9 mouse cellular contexts compared by ENCODE assay signal in the genomic region with DNA sequence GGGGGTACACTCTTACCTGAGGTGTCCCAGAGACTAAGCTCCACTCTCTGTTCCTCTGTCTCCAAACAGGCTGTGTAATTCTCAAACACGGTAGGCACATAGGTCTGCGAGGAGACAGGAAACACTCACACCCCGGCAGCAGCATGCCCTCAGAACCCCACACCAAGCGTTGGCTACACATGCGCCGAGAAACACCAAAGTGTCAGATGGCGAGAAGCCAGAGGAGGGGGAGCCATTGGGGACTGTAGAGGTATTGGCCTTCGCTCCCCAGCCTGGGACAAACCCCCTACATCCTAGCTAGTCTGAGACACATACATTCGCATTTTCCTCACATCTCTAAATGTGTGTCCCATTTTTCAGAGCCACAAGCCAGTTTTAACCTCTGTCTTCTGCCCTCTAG. TPM values are rescaled to one million over a fixed set of nuclear protein-coding genes. Genes with fewer than 3 reads are reported as not detected.
DNase-seq lines count a peak whose midpoint lies in the region; ATAC-seq and TF ChIP-seq lines count a peak whose summit lies in the region.
"Had no signal": no experiment of that assay in that cellular context is flagged by ENCODE, and none has a peak within 500 bp of the region (broad histone marks: within the 10 kb centered on the region; RNA-seq: fewer than 3 reads in every experiment).

No protein-coding gene starts in this region.

- intact Hi-C loops in left cerebral cortex, adult 2 months (cut with DNase I): loop anchor here (2.0 kb wide), 1 partner anchor 22 kb away; no protein-coding TSS in a partner anchor
- intact Hi-C loops in left cerebral cortex, postnatal 25 days (cut with DNase I): loop anchor here (2.0 kb wide), 2 partner anchors 14 to 22 kb away; no protein-coding TSS in a partner anchor

- H3K36me3 ChIP-seq in forebrain, embryonic 16.5 days (ENCODE audit: control insufficient read depth, insufficient read depth): no peaks in the 10 kb centered on the region
- no peaks in the 10 kb centered on the region for H3K36me3 ChIP-seq in limb, embryonic 13.5 days
- no peaks in the 10 kb centered on the region for H3K36me3 ChIP-seq in neural tube, embryonic 14.5 days (ENCODE audit: control insufficient read depth, insufficient read depth, low read length)

- no peak for TF ChIP-seq CTCF in left cerebral cortex, adult 2 months (IDR thresholded peaks at IDR 0.05)
- no peak for TF ChIP-seq CTCF in bone marrow, adult 2 months (IDR thresholded peaks at IDR 0.05; ENCODE audit: control insufficient read depth, insufficient read depth, low read length)

- 3% methylated on average over 9 of the region's 9 CpGs for WGBS in bone marrow, adult 2 months
- WGBS in forebrain, embryonic 16.5 days: 1% methylated on average over 9 of the region's 9 CpGs
- WGBS in limb, embryonic 13.5 days: 2% methylated on average over 9 of the region's 9 CpGs
- 1% methylated on average over 9 of the region's 9 CpGs for WGBS in neural tube, embryonic 14.5 days

- no peaks in the 10 kb centered on the region for H3K9me3 ChIP-seq in forebrain, embryonic 16.5 days (ENCODE audit: control insufficient read depth, low read length)
- no peaks in the 10 kb centered on the region for H3K9me3 ChIP-seq in limb, embryonic 13.5 days
- no peaks in the 10 kb centered on the region for H3K9me3 ChIP-seq in neural tube, embryonic 14.5 days (ENCODE audit: control insufficient read depth, low read length)

- H3K9ac ChIP-seq in forebrain, embryonic 16.5 days (replicated peaks; ENCODE audit: low read depth, low read length): peak overlapping the region; percentile 53
- H3K9ac ChIP-seq in limb, embryonic 13.5 days: no peak overlapping the region
- H3K9ac ChIP-seq in neural tube, embryonic 14.5 days (replicated peaks; ENCODE audit: low read depth, low read length): peak overlapping the region; percentile 58

- H3K4me2 ChIP-seq in forebrain, embryonic 16.5 days (ENCODE audit: low read length): peak overlapping the region; percentile 91
- H3K4me2 ChIP-seq in limb, embryonic 13.5 days (replicated peaks): peak overlapping the region; percentile 72
- peak overlapping the region; percentile 97 for H3K4me2 ChIP-seq in neural tube, embryonic 14.5 days (ENCODE audit: low read depth, low read length)

- peak overlapping the region; percentile 81 for H3K4me3 ChIP-seq in left cerebral cortex, adult 2 months
- H3K4me3 ChIP-seq in bone marrow, adult 2 months (replicated peaks; ENCODE audit: control insufficient read depth, low read depth, low read length): peak overlapping the region; percentile 92
- H3K4me3 ChIP-seq in forebrain, embryonic 16.5 days (replicated peaks; ENCODE audit: low read length): peak overlapping the region; percentile 54
- peak overlapping the region; percentile 41 for H3K4me3 ChIP-seq in limb, embryonic 13.5 days
- peak overlapping the region; percentile 40 for H3K4me3 ChIP-seq in neural tube, embryonic 14.5 days (ENCODE audit: low read depth, low read length)

- H3K4me1 ChIP-seq in bone marrow, adult 2 months (ENCODE audit: control insufficient read depth, insufficient read depth, low read length): peaks cover 3% of the 10 kb centered on the region; the same call in 1 of the 2 replicates
- H3K4me1 ChIP-seq in forebrain, embryonic 16.5 days (replicated peaks; ENCODE audit: control insufficient read depth, insufficient read depth, low read length): peaks cover 35% of the 10 kb centered on the region
- H3K4me1 ChIP-seq in limb, embryonic 13.5 days: peaks cover 36% of the 10 kb centered on the region
- peaks cover 21% of the 10 kb centered on the region; the same call in 1 of the 2 replicates for H3K4me1 ChIP-seq in neural tube, embryonic 14.5 days (ENCODE audit: control insufficient read depth, insufficient read depth, low read length)

- no peak for ATAC-seq in forebrain, embryonic 16.5 days
- no peak for ATAC-seq in limb, embryonic 13.5 days (ENCODE audit: low FRiP score, low read depth)
- no peak for ATAC-seq in neural tube, embryonic 14.5 days (ENCODE audit: low read depth)

- DNase-seq in left cerebral cortex, adult 2 months (ENCODE audit: extremely low spot score in 1 of 2, low spot score in 2 of 2): no peak
- DNase-seq in left cerebral cortex, postnatal 25 days (ENCODE audit: low spot score in 2 of 2): no peak
- DNase-seq in urinary bladder, postnatal 36 days (ENCODE audit: low spot score in 2 of 2): no peak
- DNase-seq in embryo, embryonic 9.5 days (ENCODE audit: extremely low spot score): no peak

- TF ChIP-seq POLR2A in bone marrow, adult 2 months (IDR thresholded peaks at IDR 0.05; ENCODE audit: borderline replicate concordance, control insufficient read depth, low read depth, low read length): no peak

- no peaks in the 10 kb centered on the region for H3K27me3 ChIP-seq in forebrain, embryonic 16.5 days (replicated peaks; ENCODE audit: control insufficient read depth, insufficient read depth, low read length)
- peaks cover 78% of the 10 kb centered on the region for H3K27me3 ChIP-seq in limb, embryonic 13.5 days
- H3K27me3 ChIP-seq in neural tube, embryonic 14.5 days (ENCODE audit: control insufficient read depth, insufficient read depth, low read length): no peaks in the 10 kb centered on the region

- peak overlapping the region; percentile 60 for H3K27ac ChIP-seq in left cerebral cortex, adult 2 months
- H3K27ac ChIP-seq in bone marrow, adult 2 months (ENCODE audit: control insufficient read depth, insufficient read depth, low read depth, low read length, poor library complexity): no peak overlapping the region
- H3K27ac ChIP-seq in forebrain, embryonic 16.5 days (ENCODE audit: low read length): no peak overlapping the region
- no peak overlapping the region for H3K27ac ChIP-seq in limb, embryonic 13.5 days
- H3K27ac ChIP-seq in neural tube, embryonic 14.5 days (ENCODE audit: low read depth, low read length): no peak overlapping the region

RNA-seq across cellular contexts. Expression of gene Rnd1, which starts 0.8 kb away (rescaled TPM):
- 10 to 100 TPM; 27.4 to 27.7 TPM for total RNA-seq in left cerebral cortex, adult 2 months (2021)
- total RNA-seq in left cerebral cortex, postnatal 25 days (2021): 10 to 100 TPM; 31.8 to 36.8 TPM
- 1.8 and 2.3 TPM in 2 replicates for polyA plus RNA-seq in bone marrow, adult 2 months (2011; ENCODE audit: insufficient read depth, insufficient read length, low replicate concordance, missing spikeins)
- 15.5 and 16.4 TPM in 2 replicates for polyA plus RNA-seq in forebrain, embryonic 16.5 days (2015; fragmentation: Nextera tagmentation; extraction: Ambion mirVana)
- 0.87 and 1.1 TPM in 2 replicates for polyA plus RNA-seq in limb, embryonic 13.5 days (2015; fragmentation: Nextera tagmentation; extraction: Ambion mirVana)
- 4.7 and 7.3 TPM in 2 replicates for polyA plus RNA-seq in neural tube, embryonic 14.5 days (2014; fragmentation: Nextera tagmentation; extraction: Ambion mirVana)

RNA-seq across cellular contexts. Expression of gene Ddx23, which starts 13.8 kb away (rescaled TPM):
- total RNA-seq in left cerebral cortex, adult 2 months (2021): 10 to 100 TPM; 84.4 to 90.2 TPM
- total RNA-seq in left cerebral cortex, postnatal 25 days (2021): 10 to 100 TPM; 69.4 to 75.8 TPM
- polyA plus RNA-seq in bone marrow, adult 2 months (2011; ENCODE audit: insufficient read depth, insufficient read length, low replicate concordance, missing spikeins): 52.3 and 81.0 TPM in 2 replicates
- polyA plus RNA-seq in forebrain, embryonic 16.5 days (2015; fragmentation: Nextera tagmentation; extraction: Ambion mirVana): 17.6 and 25.5 TPM in 2 replicates
- polyA plus RNA-seq in limb, embryonic 13.5 days (2015; fragmentation: Nextera tagmentation; extraction: Ambion mirVana): 34.5 and 35.5 TPM in 2 replicates
- 17.9 and 24.9 TPM in 2 replicates for polyA plus RNA-seq in neural tube, embryonic 14.5 days (2014; fragmentation: Nextera tagmentation; extraction: Ambion mirVana)

RNA-seq across cellular contexts. Expression of gene Ccdc65, which starts 31.5 kb away (rescaled TPM):
- total RNA-seq in left cerebral cortex, adult 2 months (2021): 10 to 100 TPM; 11.2 TPM
- total RNA-seq in left cerebral cortex, postnatal 25 days (2021): 10 to 100 TPM in 1 of 2 experiments, 1 to 10 TPM in 1; 9.8 to 11.4 TPM
- not detected in 2 replicates for polyA plus RNA-seq in bone marrow, adult 2 months (2011; ENCODE audit: insufficient read depth, insufficient read length, low replicate concordance, missing spikeins)
- 2.9 and 4.2 TPM in 2 replicates for polyA plus RNA-seq in forebrain, embryonic 16.5 days (2015; fragmentation: Nextera tagmentation; extraction: Ambion mirVana)
- 0.87 and 0.90 TPM in 2 replicates for polyA plus RNA-seq in limb, embryonic 13.5 days (2015; fragmentation: Nextera tagmentation; extraction: Ambion mirVana)
- polyA plus RNA-seq in neural tube, embryonic 14.5 days (2014; fragmentation: Nextera tagmentation; extraction: Ambion mirVana): 5.2 and 6.0 TPM in 2 replicates
- total RNA-seq: neutrophil, adult 5-6 weeks had no signal

RNA-seq across cellular contexts. Expression of gene Cacnb3, which starts 45.8 kb away (rescaled TPM):
- total RNA-seq in left cerebral cortex, adult 2 months (2021): 100 to 1,000 TPM; 271 to 291 TPM
- 100 to 1,000 TPM; 277 to 286 TPM for total RNA-seq in left cerebral cortex, postnatal 25 days (2021)
- polyA plus RNA-seq in bone marrow, adult 2 months (2011; ENCODE audit: insufficient read depth, insufficient read length, low replicate concordance, missing spikeins): 0.70 and 1.8 TPM in 2 replicates
- polyA plus RNA-seq in forebrain, embryonic 16.5 days (2015; fragmentation: Nextera tagmentation; extraction: Ambion mirVana): 138 and 168 TPM in 2 replicates
- polyA plus RNA-seq in limb, embryonic 13.5 days (2015; fragmentation: Nextera tagmentation; extraction: Ambion mirVana): 43.7 and 48.2 TPM in 2 replicates
- 84.9 and 101 TPM in 2 replicates for polyA plus RNA-seq in neural tube, embryonic 14.5 days (2014; fragmentation: Nextera tagmentation; extraction: Ambion mirVana)
- total RNA-seq: neutrophil, adult 5-6 weeks had no signal

RNA-seq across cellular contexts. Expression of gene Fkbp11, which starts 51.5 kb away (rescaled TPM):
- total RNA-seq in left cerebral cortex, adult 2 months (2021): 1 to 10 TPM; 1.9 TPM
- 1 to 10 TPM; 1.4 to 2.3 TPM for total RNA-seq in left cerebral cortex, postnatal 25 days (2021)
- polyA plus RNA-seq in bone marrow, adult 2 months (2011; ENCODE audit: insufficient read depth, insufficient read length, low replicate concordance, missing spikeins): 0.74 TPM in 1 of 2 replicates, not detected in the other
- polyA plus RNA-seq in forebrain, embryonic 16.5 days (2015; fragmentation: Nextera tagmentation; extraction: Ambion mirVana): 3.7 and 5.7 TPM in 2 replicates
- polyA plus RNA-seq in limb, embryonic 13.5 days (2015; fragmentation: Nextera tagmentation; extraction: Ambion mirVana): 50.8 and 51.5 TPM in 2 replicates
- 3.6 and 7.1 TPM in 2 replicates for polyA plus RNA-seq in neural tube, embryonic 14.5 days (2014; fragmentation: Nextera tagmentation; extraction: Ambion mirVana)

Comparison
In these comparisons a context has a peak if more than half of its experiments do, and no peak if none do; other contexts are left out.
1. H3K4me3 ChIP-seq: peak in every context shown above with its lines; median percentile 92 in bone marrow, adult 2 months; 81 in left cerebral cortex, adult 2 months; 54 in forebrain, embryonic 16.5 days; 41 in limb, embryonic 13.5 days; 40 in neural tube, embryonic 14.5 days.